Mouse (Mus musculus): ENCODE results near the gene Phlda1.

DNA sequence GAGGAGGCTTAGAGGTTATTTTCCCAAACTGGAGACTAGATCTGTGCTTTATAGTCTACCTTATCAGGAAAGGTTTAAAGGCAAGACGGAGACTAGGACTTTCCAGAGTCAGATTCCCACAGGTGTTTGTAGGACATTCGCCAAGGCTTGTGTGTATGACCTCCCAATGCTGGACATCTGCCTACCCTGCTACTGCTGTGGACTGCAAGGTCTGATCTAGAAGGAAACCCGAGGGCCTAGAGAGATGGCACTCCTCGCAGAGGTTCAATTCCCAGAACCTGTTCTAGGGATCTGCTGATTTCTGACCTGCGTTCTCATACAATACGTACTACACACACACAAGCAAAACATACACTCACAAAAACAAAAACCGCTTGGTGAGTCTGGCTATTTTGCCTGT is 680 bp upstream of the Phlda1 start:
- TF ChIP-seq CTCF (IDR thresholded peaks at IDR 0.05; ENCODE audit: borderline replicate concordance, insufficient read depth, low read depth, low read length) (no peak), POLR2A (IDR thresholded peaks at IDR 0.05; ENCODE audit: borderline replicate concordance, insufficient read depth, low read length) (no peak)
